Mouse (Mus musculus) heart, embryonic 14.5 days (tissue): ENCODE results near the gene Adamtsl5. TPM values are rescaled to one million over a fixed set of nuclear protein-coding genes. Genes with fewer than 3 reads are reported as not detected.
A peak's percentile ranks its signal among the peaks of the same experiment; 100 is the strongest.

Experiments
- ATAC-seq: fragments of 200-750 bp; cut with Nextera tagmentation; 2 replicates; pipeline ENCODE4 v1.8.0; 2017; ENCODE audit warnings: low read depth, moderate TSS enrichment; ENCODE audit not compliant: insufficient number of reproducible peaks, insufficient read depth, low FRiP score
- H3K27ac ChIP-seq, 2 experiments: fragments of 200-500 bp in 1 of 2; fragments of 300-500 bp in 1 of 2; sonication (generic) in 1 of 2; replicated peaks in 1 of 2; 2 replicates each; pipeline ENCODE4 v1.5.1; 2012 to 2014; ENCODE audit warnings: low read depth in 2 of 2, low read length in 2 of 2, control low read depth in 1 of 2, mild to moderate bottlenecking in 1 of 2, mixed read lengths in 1 of 2; ENCODE audit not compliant: control insufficient read depth in 1 of 2, insufficient read depth in 1 of 2
- H3K27me3 ChIP-seq: fragments of 300-500 bp; sonication (generic); 2 replicates; pipeline ENCODE4 v1.6.1; 2014; ENCODE audit warnings: mild to moderate bottlenecking, low read length, control low read depth; ENCODE audit not compliant: control insufficient read depth, insufficient read depth
- H3K36me3 ChIP-seq: fragments of 300-500 bp; sonication (generic); 2 replicates; pipeline ENCODE4 v1.6.1; 2014; ENCODE audit warnings: mild to moderate bottlenecking, control low read depth, low read length, mixed read lengths; ENCODE audit not compliant: control insufficient read depth, insufficient read depth
- H3K4me1 ChIP-seq, 2 experiments: fragments of 200-500 bp in 1 of 2; fragments of 300-500 bp in 1 of 2; sonication (generic) in 1 of 2; 2 replicates each; pipeline ENCODE4 v1.6.1; 2012 to 2014; ENCODE audit warnings: low read length in 2 of 2, control low read depth in 1 of 2, mixed read lengths in 1 of 2; ENCODE audit not compliant: control insufficient read depth in 2 of 2, insufficient read depth in 2 of 2
- H3K4me2 ChIP-seq: fragments of 300-500 bp; sonication (generic); 2 replicates; pipeline ENCODE4 v1.6.1; 2014; ENCODE audit warnings: mild to moderate bottlenecking, low read length
- H3K4me3 ChIP-seq, 2 experiments: fragments of 200-500 bp in 1 of 2; fragments of 300-500 bp in 1 of 2; sonication (generic) in 1 of 2; 2 replicates each; pipeline ENCODE4 v1.5.1; 2012 to 2014; ENCODE audit warnings: low read length in 2 of 2, mild to moderate bottlenecking in 2 of 2, control low read depth in 1 of 2, low read depth in 1 of 2, moderate library complexity in 1 of 2; ENCODE audit not compliant: control insufficient read depth in 1 of 2, insufficient read depth in 1 of 2
- H3K9ac ChIP-seq: fragments of 300-500 bp; sonication (generic); 2 replicates; pipeline ENCODE4 v1.6.1; 2014; ENCODE audit warnings: mild to moderate bottlenecking, low read length
- H3K9me3 ChIP-seq: fragments of 300-500 bp; sonication (generic); 2 replicates; pipeline ENCODE4 v1.6.1; 2016; ENCODE audit warnings: low read length, control low read depth; ENCODE audit not compliant: control insufficient read depth
- WGBS: fragments of 180-500 bp; shearing (Covaris S2); extraction: QIAGEN DNeasy Blood & Tissue Kit; methylation state at CpG from one replicate; pipeline ENCODE4 v1.1.7; 2014; 5-methylcytosine and 5-hydroxymethylcytosine counted together
- polyA plus RNA-seq: library from polyadenylated mRNA; unstranded; fragments of >200 nt; fragmentation: Nextera tagmentation; extraction: Ambion mirVana; gene quantifications from 2 replicates; pipeline ENCODE4 v1.2.1, GENCODE M21; 2014

Adamtsl5 gene
- polyA plus RNA-seq, 1 experiment from 2014 or later: 7.8 TPM

DNA sequence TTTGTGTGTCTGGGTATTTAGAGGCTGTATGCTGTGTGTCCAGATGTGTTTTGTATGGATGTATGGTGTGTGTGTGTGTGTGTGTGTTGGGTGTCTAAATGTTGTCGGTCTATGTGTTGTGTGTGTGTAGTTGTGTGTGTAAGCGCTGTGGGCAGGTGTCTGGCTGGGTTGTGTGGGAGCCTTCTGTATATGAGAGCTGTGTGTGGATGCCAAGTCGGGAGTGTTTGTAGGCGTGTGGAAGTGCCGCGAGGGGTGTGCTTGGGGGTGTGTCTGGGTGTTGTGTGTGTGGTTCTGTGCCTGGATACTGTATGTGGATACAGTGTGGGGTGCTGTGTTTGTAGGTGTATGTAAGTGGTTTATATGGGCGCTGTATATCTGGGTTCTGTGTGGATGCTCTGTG is 9.1 kb upstream of the Adamtsl5 start:
- peak overlapping the region in 1 of 2 experiments; percentile 16; a peak in 1 of 4 replicates for H3K4me3 ChIP-seq
- peaks cover 80% of the 10 kb centered on the region for H3K27me3 ChIP-seq
- 33% methylated on average over 7 of the region's 7 CpGs for WGBS

DNA sequence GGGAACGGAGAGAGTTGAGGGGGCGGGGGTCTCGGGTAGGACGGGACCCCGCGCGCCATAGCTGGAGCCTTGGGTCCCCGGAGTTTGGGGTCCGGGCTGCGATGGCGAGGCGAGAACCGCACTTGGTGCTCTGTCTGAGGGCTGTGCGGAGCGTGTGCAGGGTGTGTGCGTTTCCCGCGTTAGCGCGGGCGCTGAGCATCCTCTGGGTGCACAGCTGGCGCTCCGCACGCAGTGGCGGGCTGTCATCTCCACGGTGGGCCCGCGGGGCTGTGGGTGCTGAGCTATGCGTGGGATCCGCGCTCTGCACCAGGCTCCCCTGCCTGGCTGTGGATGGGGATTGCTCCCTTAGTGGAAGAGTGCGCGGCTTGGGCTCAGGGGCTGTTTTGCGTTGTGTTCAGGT is 8.5 kb upstream of the Adamtsl5 start:
- no peak overlapping the region for H3K27ac ChIP-seq
- peak overlapping the region; percentile 55 for H3K4me2 ChIP-seq
- 4% methylated on average over 32 of the region's 34 CpGs for WGBS
- no peaks in the 10 kb centered on the region for H3K36me3 ChIP-seq
- H3K9me3 ChIP-seq: no peaks in the 10 kb centered on the region
- peak overlapping the region in 1 of 2 experiments; percentile 34; a peak in 2 of 4 replicates for H3K4me3 ChIP-seq
- H3K9ac ChIP-seq: no peak overlapping the region
- ATAC-seq: no peak
- H3K4me1 ChIP-seq: peaks cover 0 to 9% of the 10 kb centered on the region in 2 experiments; a peak in 2 of 4 replicates
- H3K27me3 ChIP-seq: peaks cover 85% of the 10 kb centered on the region

More for the DNA sequence above, 9.1 kb upstream of the Adamtsl5 start:
- H3K4me1 ChIP-seq: peaks cover 0 to 9% of the 10 kb centered on the region in 2 experiments; a peak in 2 of 4 replicates
- H3K36me3 ChIP-seq: no peaks in the 10 kb centered on the region
- no peaks in the 10 kb centered on the region for H3K9me3 ChIP-seq
- ATAC-seq: no peak
- no peak overlapping the region for H3K27ac ChIP-seq
- no peak overlapping the region for H3K9ac ChIP-seq
- no peak overlapping the region for H3K4me2 ChIP-seq

DNA sequence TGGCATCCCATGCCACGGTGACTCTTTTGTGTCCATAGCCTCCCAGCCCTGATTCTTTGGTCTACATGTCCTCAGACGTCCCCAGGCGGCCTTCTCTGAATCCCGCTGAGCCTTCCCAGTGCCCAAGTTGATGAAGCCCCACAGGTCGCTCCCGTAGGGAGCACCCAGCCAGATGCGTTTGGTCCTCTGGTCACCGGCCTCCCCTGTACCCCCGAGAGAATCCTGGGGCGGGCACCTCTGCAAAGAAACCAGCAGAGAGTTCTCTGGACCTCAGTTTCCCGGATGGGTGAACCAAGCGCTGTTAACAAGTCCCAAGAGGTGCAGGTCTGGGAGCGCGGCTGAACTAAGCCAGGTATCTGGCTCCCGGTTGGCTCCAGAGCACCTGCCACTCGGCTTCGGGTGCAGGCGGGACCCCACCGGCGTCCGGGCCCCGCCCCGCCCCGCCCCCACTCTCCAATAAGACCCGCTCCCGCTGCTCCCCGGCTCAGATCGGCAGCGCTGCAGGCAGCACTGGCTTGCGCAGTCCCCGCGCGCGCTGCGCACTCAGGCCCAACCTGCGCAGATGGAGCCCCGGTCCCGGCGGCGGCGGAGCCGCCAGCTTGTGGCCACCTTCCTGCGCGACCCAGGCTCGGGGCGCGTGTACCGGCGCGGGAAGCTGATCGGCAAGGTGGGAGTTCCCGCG is 7.9 kb upstream of the Adamtsl5 start, which contains the start of gene Plk5:
Plk5 (plus strand) TSS at position 459 of the 682 bp plus-strand sequence.
- 2% methylated on average over 52 of the region's 53 CpGs for WGBS
- H3K36me3 ChIP-seq: no peaks in the 10 kb centered on the region
- ATAC-seq: no peak
- H3K4me3 ChIP-seq: peak within 1 kb of the TSS in 1 of 2 experiments; percentile 34; a peak in 2 of 4 replicates
- H3K9ac ChIP-seq: no peak within 1 kb of the TSS
- peak within 1 kb of the TSS; percentile 55 for H3K4me2 ChIP-seq
- H3K9me3 ChIP-seq: no peaks in the 10 kb centered on the region
- no peak within 1 kb of the TSS for H3K27ac ChIP-seq
- H3K27me3 ChIP-seq: peaks cover 91% of the 10 kb centered on the region
- H3K4me1 ChIP-seq: peaks cover 0 to 9% of the 10 kb centered on the region in 2 experiments; a peak in 2 of 4 replicates

DNA sequence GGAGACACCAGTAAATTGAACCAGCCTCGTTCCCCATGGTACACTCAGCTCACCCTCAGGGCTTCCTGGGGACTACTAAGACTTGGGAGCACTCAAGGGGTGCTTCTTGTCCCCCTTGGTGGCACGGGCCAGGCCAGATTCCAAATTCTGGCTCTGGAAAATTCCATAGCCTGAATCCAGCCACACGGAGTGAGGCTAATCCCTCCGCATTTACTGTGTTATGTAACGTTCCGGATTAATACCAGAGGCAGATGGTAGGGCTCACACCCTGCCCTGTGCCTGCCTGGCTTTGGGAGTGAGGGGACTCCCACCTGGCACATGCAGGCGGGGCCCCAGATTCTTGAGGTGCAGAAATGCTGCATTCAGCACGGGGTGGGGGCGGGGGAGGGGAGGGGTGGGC is 7.2 kb upstream of the Adamtsl5 start:
- Histone ChIP-seq H3K4me2 (no peak overlapping the region), H3K9ac (no peak overlapping the region), H3K27me3 (peaks cover 93% of the 10 kb centered on the region), H3K4me3 (no peak overlapping the region), H3K9me3 (no peaks in the 10 kb centered on the region), H3K36me3 (no peaks in the 10 kb centered on the region), H3K27ac (no peak overlapping the region), H3K4me1 (peaks cover 0 to 9% of the 10 kb centered on the region in 2 experiments; a peak in 2 of 4 replicates)
- ATAC-seq: no peak
- WGBS: 15% methylated on average over 9 of the region's 9 CpGs

DNA sequence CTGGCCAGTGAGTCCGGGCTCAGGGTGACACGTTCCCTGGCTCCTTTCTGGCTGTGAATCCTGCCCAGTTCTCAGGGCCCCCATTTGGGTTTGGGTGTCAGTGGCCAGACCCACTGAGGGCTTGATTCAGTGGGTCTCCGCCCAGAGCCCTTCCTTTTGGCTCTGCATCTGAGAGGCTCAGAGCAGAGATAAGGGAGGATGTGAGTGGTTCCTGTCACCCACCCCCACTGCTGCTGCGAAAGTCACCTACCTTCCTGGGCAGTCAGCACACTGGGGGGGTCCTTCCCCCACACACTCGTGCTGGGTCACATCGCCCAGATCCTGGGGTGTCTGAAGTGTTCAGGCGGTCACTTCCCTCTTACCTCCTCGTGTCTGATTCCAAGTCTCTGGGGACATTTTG is 4.5 kb upstream of the Adamtsl5 start:
- H3K4me1 ChIP-seq: peaks cover 9 to 26% of the 10 kb centered on the region in 2 experiments; a peak in 3 of 4 replicates
- no peak for ATAC-seq
- no peak overlapping the region for H3K4me3 ChIP-seq
- no peaks in the 10 kb centered on the region for H3K9me3 ChIP-seq
- no peaks in the 10 kb centered on the region for H3K36me3 ChIP-seq
- no peak overlapping the region for H3K9ac ChIP-seq
- peaks cover 88% of the 10 kb centered on the region for H3K27me3 ChIP-seq
- no peak overlapping the region for H3K4me2 ChIP-seq
- no peak overlapping the region for H3K27ac ChIP-seq
- WGBS: 40% methylated on average over 8 of the region's 8 CpGs

DNA sequence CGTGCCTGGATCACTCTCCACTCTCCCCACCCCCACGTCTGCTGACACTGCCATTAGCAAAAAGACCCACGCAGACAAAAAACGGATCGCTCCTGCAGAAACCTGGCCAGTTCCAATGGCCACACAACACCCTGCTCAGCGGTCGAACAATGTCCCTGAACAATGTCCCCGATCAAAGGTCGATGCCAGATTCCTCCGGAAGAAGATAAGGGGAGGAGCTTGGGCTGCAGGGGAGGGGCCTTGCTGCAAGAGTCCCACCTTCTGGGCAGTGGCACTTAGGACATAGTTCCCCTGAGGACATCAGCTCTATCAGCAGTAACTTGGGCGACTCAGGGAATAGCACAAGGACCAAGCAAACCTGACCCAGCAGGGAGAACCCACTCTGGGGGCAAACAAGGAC is 3.7 kb upstream of the Adamtsl5 start:
- no peak for ATAC-seq
- Histone ChIP-seq H3K4me2 (no peak overlapping the region), H3K9me3 (no peaks in the 10 kb centered on the region), H3K27me3 (peaks cover 87% of the 10 kb centered on the region), H3K4me3 (no peak overlapping the region), H3K27ac (no peak overlapping the region), H3K9ac (no peak overlapping the region), H3K4me1 (peaks cover 12 to 30% of the 10 kb centered on the region in 2 experiments; a peak in 3 of 4 replicates), H3K36me3 (no peaks in the 10 kb centered on the region)
- WGBS: 29% methylated on average over 11 of the region's 11 CpGs

DNA sequence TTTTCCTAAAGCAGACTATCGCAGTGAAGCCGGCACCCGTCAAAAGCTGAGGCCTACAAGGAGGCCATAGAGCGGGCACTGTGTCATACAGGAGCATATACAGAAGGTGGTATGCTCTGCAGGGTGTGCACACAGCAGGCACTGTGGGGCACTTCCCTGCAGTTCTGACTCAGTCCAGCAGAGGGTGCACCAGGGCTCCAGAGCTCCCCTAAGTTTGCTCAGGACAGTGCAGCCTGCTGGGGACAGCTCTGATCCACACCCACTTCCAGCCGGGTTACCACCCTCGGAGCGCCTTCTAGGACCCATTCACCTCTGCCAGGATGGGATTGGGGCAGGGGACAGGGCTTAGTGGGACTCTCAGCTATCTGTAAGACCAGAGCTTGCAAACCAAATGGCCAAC is 2.1 kb upstream of the Adamtsl5 start:
- Histone ChIP-seq H3K4me1 (peaks cover 12 to 24% of the 10 kb centered on the region in 2 experiments; a peak in 3 of 4 replicates), H3K9me3 (no peaks in the 10 kb centered on the region), H3K4me2 (no peak overlapping the region), H3K27ac (no peak overlapping the region), H3K4me3 (no peak overlapping the region), H3K27me3 (peaks cover 84% of the 10 kb centered on the region), H3K36me3 (no peaks in the 10 kb centered on the region), H3K9ac (no peak overlapping the region)
- 4% methylated on average over 7 of the region's 7 CpGs for WGBS
- ATAC-seq: peak; percentile 63
